Mouse (Mus musculus) hematopoietic stem cell, adult 5-6 weeks (primary cell): ENCODE measurements around the gene Mtmr14. TPM values are rescaled to one million over a fixed set of nuclear protein-coding genes. Genes with fewer than 3 reads are reported as not detected.

Experiments
- ATAC-seq, 2 experiments: fragments of 125-278 bp in 1 of 2; replicated peaks in 1 of 2; 2 replicates each; pipeline ENCODE4 v1.8.0; 2016 to 2017; ENCODE audit warnings: inconsistent platforms in 2 of 2, mild to moderate bottlenecking in 2 of 2, moderate number of reproducible peaks in 2 of 2, low read depth in 1 of 2, moderate TSS enrichment in 1 of 2; ENCODE audit not compliant: low FRiP score in 2 of 2, poor library complexity in 2 of 2, severe bottlenecking in 2 of 2, insufficient read depth in 1 of 2, low TSS enrichment in 1 of 2
- total RNA-seq: library from RNA; stranded (forward); fragments of 172-1452, 232-1000 nt; gene quantifications from 2 replicates; pipeline ENCODE4 v1.2.3, GENCODE M21; 2017

Mtmr14 gene
- total RNA-seq, 1 experiment from 2014 or later = 40.0 TPM

DNA sequence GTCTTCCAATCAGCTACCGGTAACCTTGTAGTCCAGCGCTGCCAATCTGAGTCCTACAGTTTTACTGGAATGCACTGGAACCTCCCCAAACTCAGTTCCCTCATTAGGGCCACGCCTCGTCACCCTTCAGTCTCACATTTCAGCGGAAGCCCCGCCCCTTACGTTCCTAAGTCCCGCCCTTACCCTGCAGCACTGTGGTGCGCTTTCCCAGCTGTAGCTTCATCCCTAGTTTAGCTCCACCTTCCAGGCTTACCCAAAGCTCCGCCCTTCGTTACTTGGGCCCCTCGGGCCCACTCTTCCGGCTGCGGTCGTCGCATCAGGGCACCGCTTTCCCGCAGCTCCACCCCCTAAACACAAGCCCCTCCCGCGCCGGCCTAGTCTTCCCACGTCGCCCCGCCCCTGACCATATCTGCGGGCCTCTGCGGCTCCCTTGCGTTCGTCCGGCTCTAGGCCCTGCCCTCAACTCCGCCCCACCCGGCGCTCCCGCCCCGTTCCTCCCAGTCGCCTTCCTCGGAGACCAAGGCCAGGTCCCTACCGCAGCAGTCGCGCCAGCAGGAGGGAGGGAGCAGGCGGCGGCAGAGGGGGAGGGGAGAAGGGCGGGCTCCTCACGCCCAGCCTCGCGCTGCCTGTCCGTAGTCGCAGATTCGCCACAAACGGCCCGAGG is 68.8 kb downstream of the Mtmr14 start:
- ATAC-seq = peak; percentile 84 to 86

DNA sequence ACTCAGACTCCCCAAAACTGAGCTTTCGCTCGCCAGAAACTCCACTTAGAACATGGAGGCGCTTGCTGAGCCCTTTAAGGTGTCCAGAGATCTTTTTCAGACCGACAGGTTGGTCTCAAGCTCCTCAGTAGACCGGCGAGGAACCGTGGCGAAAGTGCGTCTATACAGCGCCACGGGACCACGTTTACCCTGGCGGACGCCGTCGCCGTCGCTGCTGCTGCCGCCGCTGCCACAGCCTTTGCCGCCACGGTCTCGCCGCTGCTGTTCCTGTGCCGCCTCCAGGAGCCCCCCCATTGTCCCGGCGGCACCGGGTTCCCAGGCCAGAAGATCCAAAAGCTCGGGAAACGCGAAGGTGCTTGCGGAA is 69.3 kb downstream of the Mtmr14 start, which contains the start of gene Brpf1:
TSS of gene Brpf1 (plus strand) at position 152 of the 364 bp plus-strand sequence.
- peak in 1 of 2 experiments; percentile 37; a peak in 2 of 4 replicates for ATAC-seq

DNA sequence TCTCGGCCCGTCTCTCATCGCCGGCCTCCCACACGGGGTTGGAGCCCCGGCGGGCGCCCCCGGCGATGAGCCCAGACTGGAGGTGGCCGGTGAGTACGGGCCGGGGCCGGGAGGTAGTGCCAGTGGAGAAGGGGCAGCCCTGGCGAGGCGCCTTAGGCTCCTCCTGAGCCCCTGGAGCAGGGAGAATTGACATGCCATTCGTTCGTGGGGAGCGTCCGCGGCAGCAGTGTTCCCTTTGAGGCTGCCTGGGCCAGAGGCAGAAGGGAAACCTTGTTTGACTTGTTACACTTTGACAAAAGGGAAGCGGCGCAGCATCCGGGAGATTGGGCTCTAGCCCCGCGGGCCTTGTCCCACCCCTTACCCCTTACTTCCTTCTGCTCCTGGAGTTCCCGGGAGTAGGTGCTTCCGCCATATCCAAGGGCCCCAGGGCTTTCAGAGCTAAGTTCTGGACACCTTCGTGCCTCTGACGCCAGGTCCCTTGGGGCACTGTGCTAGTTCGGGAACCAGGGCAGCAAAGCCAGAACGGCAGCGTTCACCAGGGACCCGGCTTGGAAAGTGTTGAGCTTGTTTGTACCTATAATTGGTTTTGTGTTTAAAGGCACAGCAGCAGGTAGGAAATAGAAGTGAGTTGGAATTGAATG is 70.0 kb downstream of the Mtmr14 start:
- ATAC-seq = peak in 1 of 2 experiments; percentile 13; a peak in 2 of 4 replicates

DNA sequence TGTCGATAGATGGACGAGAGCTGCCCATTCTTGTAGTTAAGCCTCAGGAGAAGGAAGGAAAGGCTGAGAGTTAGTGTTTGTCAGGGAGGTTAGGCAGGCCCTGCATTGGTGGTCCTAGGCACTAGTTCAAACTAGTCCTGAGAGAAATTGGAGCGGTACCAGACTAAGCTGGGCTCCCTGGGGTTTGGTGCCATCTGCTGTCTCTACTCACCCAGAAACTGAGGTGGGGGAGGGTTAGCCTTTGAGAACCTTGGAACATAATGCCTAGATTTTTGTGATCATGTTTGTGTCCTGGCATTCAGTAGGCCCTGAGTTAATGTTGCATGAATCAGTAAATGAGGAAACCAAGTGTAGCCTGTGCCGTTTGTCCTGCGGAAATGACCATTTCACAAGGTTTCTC is 70.5 kb downstream of the Mtmr14 start:
- ATAC-seq = no peak; a peak in 1 of 4 replicates

DNA sequence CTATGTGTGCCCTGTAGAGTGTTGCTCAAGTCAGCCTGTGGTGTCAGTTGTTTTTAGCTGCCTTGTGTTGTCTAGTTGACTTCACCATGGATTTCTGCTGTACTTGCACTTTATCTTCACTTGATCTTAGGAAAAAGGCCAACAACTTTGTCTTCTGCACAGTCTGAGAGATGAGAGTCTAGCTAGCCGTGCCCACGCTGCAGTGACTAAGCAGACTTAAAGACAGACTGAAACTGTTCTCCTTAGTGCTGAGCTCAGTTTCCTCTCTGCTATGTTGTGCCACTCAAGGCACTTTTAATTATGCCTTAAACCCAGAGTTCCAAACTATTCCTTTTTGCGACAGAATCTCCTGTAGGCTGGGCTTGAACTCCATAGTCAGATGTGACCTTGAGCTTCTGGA is 78.3 kb downstream of the Mtmr14 start:
- no peak for ATAC-seq

DNA sequence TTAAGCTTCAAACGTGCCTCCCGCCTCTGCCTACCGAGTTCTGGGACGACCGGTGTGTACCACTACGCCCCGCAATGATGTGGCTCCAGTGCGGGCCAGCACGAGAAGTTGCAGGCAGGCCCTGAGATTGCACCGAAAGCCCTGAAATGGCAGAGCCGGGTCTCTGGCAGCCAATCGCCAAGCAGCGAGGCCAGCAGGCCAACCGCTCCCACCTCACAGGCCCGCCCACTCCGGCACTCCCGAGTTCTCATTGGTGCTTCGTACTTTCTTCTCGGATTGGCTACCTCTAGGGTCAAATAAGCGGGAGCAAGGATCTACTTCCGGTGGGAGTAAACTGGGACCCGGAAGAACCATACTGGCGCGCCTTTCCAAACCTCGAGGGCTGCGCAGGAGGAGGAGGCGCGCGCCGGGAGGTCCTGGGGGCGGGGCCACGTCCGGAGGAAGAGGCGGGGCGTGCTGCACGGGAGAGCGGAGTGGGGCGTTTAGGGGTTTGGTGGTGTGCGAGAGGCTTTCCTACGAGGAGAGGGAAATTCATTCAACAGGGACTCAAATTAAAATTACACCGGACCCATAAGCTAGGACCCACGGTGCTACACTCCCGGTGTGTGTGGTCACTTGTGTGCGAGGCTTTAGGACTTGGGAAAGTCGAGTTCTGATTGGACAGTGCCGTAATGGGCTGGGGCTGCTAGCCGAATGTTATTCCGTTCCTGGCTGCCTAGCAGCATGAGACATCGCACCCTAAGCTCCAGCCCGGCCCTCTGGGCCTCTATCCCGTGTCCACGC is 89.1 kb downstream of the Mtmr14 start, which contains the start of gene Ogg1:
TSS of gene Ogg1 (plus strand) at position 440 of the 783 bp plus-strand sequence.
- ATAC-seq = peak; percentile 93 to 94

DNA sequence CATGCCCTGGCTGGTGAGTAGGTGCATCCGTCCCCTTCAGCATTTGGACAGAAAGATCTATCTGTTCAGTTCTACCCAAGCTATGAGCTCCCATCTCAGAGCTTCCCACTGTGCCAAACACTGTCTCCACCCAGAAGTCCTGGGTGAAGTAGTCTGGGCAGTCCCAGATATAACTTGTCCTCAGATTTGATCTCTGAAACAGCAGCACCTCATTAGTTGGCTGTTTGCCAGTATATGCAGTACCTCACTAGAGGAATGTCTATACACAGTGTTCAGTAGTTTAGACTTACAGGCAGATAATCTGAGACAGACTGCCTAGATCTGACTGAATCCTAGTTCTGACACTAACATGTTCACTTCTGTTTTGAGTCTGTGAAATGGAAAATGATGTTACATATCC is 91.8 kb downstream of the Mtmr14 start:
- ATAC-seq = no peak

DNA sequence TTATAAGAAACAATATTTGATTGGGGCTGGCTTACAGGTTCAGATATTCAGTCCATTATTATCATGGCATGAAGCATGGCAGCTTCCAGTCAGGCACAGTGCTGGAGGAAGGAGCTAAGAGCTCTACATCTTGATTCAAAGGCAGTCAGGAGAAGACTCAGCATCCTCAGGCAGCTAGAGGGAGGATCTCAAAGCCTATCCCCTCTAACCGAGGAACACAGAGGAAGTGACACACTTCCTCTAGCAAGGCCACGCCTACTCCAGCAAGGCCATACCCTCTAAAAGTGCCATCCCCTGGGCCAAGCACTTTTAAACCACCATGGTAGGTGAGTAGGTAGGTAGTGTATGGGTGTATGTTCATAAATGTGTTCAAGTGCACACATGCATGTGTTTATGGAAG is 92.9 kb downstream of the Mtmr14 start:
- peak; percentile 70 to 73 for ATAC-seq

Other genes starting within 250 kb of the Mtmr14 start
- 75.1 and 89.8 TPM in 2 replicates for gene Thumpd3, start 191.6 kb upstream of the Mtmr14 start, total RNA-seq
- gene Setd5, start 160.5 kb upstream of the Mtmr14 start, total RNA-seq = 69.7 and 82.5 TPM in 2 replicates
- gene Lhfpl4, start 42.5 kb upstream of the Mtmr14 start, total RNA-seq = 0.69 TPM in 1 of 2 replicates, not detected in the other
- 0.35 TPM in 1 of 2 replicates, not detected in the other for gene Cpne9, start 44.5 kb downstream of the Mtmr14 start, total RNA-seq
- 24.6 and 35.6 TPM in 2 replicates for gene Brpf1, start 69.3 kb downstream of the Mtmr14 start, total RNA-seq
- 9.8 TPM in 2 replicates for gene Ogg1, start 89.1 kb downstream of the Mtmr14 start, total RNA-seq
- gene Camk1, start 106.1 kb downstream of the Mtmr14 start, total RNA-seq = 56.3 and 59.9 TPM in 2 replicates
- 25.5 and 37.9 TPM in 2 replicates for gene Tada3, start 140.0 kb downstream of the Mtmr14 start, total RNA-seq
- gene Arpc4, start 140.3 kb downstream of the Mtmr14 start, total RNA-seq = 159 and 191 TPM in 2 replicates
- gene Ttll3, start 151.4 kb downstream of the Mtmr14 start, total RNA-seq = 1.5 and 7.5 TPM in 2 replicates
- 4.5 and 4.6 TPM in 2 replicates for gene Rpusd3, start 181.5 kb downstream of the Mtmr14 start, total RNA-seq
- gene Cidec, start 197.9 kb downstream of the Mtmr14 start, total RNA-seq = not detected in 2 replicates
- gene Jagn1, start 204.7 kb downstream of the Mtmr14 start, total RNA-seq = 15.9 and 28.2 TPM in 2 replicates
- 8.4 and 10.6 TPM in 2 replicates for gene Il17re, start 220.6 kb downstream of the Mtmr14 start, total RNA-seq
- 0.65 and 1.4 TPM in 2 replicates for gene Il17rc, start 233.6 kb downstream of the Mtmr14 start, total RNA-seq
- 7.4 and 8.3 TPM in 2 replicates for gene Creld1, start 245.5 kb downstream of the Mtmr14 start, total RNA-seq